Mouse (Mus musculus): ENCODE measurements around the gene Tnfrsf11a. TPM values are rescaled to one million over a fixed set of nuclear protein-coding genes. Genes with fewer than 3 reads are reported as not detected.

The Tnfrsf11a gene
- polyA plus RNA-seq, 1 experiment from 2014 or later, result 0.61 TPM

DNA sequence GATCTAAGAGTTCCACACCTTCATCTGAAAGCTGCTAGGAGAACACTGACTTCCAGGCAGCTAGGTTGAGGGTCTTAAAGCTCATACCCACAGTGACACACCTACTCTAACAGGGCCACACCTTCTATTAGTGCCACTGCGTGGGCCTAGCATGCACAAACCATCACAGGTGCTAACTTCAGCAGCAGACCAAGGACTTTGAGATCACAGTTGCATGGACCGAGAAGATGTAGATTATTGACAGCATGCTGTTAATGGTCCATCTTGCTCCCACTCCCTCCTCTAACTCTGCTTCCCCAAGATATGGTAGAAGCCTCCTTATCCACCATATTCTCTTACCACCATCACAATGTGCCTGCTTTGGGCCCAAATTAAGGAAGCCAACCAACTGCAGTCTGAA lies 79.2 kb downstream of the Tnfrsf11a start:
- H3K4me3 ChIP-seq (replicated peaks; ENCODE audit: low read depth, low read length), result no peak overlapping the region
- H3K27ac ChIP-seq (replicated peaks; ENCODE audit: low read depth, low read length), result no peak overlapping the region
- H3K4me1 ChIP-seq (ENCODE audit: control insufficient read depth, insufficient read depth, low read length), result no peaks in the 10 kb centered on the region
- no peak overlapping the region for H3K4me2 ChIP-seq (ENCODE audit: low read length)
- 97% methylated on average over 2 of the region's 2 CpGs for whole genome bisulfite sequencing
- no peaks in the 10 kb centered on the region for H3K27me3 ChIP-seq (ENCODE audit: control insufficient read depth, insufficient read depth, low read length)
- H3K36me3 ChIP-seq (ENCODE audit: control insufficient read depth, insufficient read depth, low read length), result no peaks in the 10 kb centered on the region
- H3K9me3 ChIP-seq (ENCODE audit: control insufficient read depth, low read length), result no peaks in the 10 kb centered on the region
- no peak overlapping the region for H3K9ac ChIP-seq (replicated peaks; ENCODE audit: low read length)
- DNase-seq, result no peak
- ATAC-seq (ENCODE audit: low FRiP score, low TSS enrichment), result no peak

DNA sequence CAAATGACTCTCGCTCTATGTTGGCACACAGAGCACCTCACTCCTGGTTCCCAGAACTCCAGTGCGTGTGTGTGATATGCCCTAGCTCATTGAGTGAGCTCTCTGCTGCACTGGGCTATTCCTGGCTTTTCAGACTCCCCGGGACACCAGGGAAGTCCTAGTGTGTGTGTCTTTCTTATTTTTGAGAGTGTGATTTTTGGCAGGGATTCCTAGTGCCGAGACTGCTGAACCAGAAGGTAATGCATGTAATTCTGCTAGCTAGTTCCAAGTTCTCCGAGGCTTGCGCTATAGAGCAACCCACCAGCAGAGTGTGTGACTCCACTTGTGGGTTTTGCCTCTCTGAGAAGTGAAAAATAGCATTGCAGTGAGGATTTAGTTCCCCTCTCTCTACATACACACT lies 96.1 kb downstream of the Tnfrsf11a start:
- ATAC-seq (ENCODE audit: low FRiP score, low TSS enrichment), result no peak
- H3K4me1 ChIP-seq (ENCODE audit: control insufficient read depth, insufficient read depth, low read length), result no peaks in the 10 kb centered on the region
- DNase-seq, result no peak

DNA sequence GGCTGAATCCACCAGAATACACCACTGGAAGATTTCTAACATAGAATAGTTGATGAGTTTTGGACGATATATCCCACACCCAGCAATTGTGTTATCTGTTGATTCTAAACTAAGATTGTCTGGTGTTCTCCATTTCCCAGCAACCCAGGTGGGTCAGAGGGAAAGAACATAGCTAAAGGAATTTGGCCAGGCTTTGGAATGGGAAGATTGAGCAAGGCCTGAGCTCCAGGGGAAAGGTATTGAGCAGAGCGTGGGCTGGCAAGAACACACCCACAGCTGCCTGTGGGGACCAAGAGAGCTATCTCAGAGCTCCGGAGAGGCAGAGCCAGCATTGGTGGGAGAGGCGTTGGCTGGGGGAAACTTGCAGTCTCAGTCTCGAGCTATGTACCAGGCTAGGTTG lies 97.3 kb downstream of the Tnfrsf11a start:
- Histone ChIP-seq H3K4me2 (ENCODE audit: low read length) (no peak overlapping the region), H3K9ac (replicated peaks; ENCODE audit: low read length) (no peak overlapping the region), H3K9me3 (ENCODE audit: control insufficient read depth, low read length) (no peaks in the 10 kb centered on the region), H3K4me1 (ENCODE audit: control insufficient read depth, insufficient read depth, low read length) (no peaks in the 10 kb centered on the region), H3K27ac (replicated peaks; ENCODE audit: low read depth, low read length) (no peak overlapping the region), H3K36me3 (ENCODE audit: control insufficient read depth, insufficient read depth, low read length) (no peaks in the 10 kb centered on the region), H3K27me3 (ENCODE audit: control insufficient read depth, insufficient read depth, low read length) (no peaks in the 10 kb centered on the region), H3K4me3 (replicated peaks; ENCODE audit: low read depth, low read length) (no peak overlapping the region)
- ATAC-seq (ENCODE audit: low FRiP score, low TSS enrichment) (no peak), DNase-seq (no peak)
- WGBS, result 86% methylated on average over 5 of the region's 5 CpGs

More for the DNA sequence above, 96.1 kb downstream of the Tnfrsf11a start:
- Histone ChIP-seq H3K9me3 (ENCODE audit: control insufficient read depth, low read length) (no peaks in the 10 kb centered on the region), H3K27ac (replicated peaks; ENCODE audit: low read depth, low read length) (no peak overlapping the region), H3K9ac (replicated peaks; ENCODE audit: low read length) (no peak overlapping the region), H3K4me2 (ENCODE audit: low read length) (no peak overlapping the region), H3K4me3 (replicated peaks; ENCODE audit: low read depth, low read length) (no peak overlapping the region), H3K27me3 (ENCODE audit: control insufficient read depth, insufficient read depth, low read length) (no peaks in the 10 kb centered on the region), H3K36me3 (ENCODE audit: control insufficient read depth, insufficient read depth, low read length) (no peaks in the 10 kb centered on the region)
- 91% methylated on average over 6 of the region's 6 CpGs for WGBS

DNA sequence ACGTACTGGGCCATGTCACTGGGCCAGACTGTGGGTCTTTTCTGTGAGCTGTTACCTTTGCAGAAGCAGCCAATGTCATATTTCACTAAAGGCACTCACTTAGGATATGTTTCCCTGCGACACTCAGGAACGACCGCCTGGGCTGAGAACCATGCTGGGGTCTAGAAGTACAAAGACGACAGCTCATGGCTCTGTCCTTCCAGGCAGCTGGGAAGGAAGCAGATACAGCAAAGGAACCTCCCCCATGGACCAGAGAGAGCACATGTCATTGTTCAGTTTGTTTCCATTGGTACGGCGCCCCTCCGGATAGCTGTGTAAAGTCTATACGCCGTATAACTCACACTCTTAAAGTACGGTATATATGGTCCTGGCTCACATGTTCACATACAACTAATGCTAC lies 97.9 kb downstream of the Tnfrsf11a start:
- WGBS, result 93% methylated on average over 11 of the region's 11 CpGs
- no peaks in the 10 kb centered on the region for H3K27me3 ChIP-seq (ENCODE audit: control insufficient read depth, insufficient read depth, low read length)
- no peaks in the 10 kb centered on the region for H3K36me3 ChIP-seq (ENCODE audit: control insufficient read depth, insufficient read depth, low read length)
- ATAC-seq (ENCODE audit: low FRiP score, low TSS enrichment) (no peak), DNase-seq (no peak)
- H3K4me3 ChIP-seq (replicated peaks; ENCODE audit: low read depth, low read length), result no peak overlapping the region
- no peaks in the 10 kb centered on the region for H3K4me1 ChIP-seq (ENCODE audit: control insufficient read depth, insufficient read depth, low read length)
- no peak overlapping the region for H3K4me2 ChIP-seq (ENCODE audit: low read length)
- H3K9me3 ChIP-seq (ENCODE audit: control insufficient read depth, low read length), result no peaks in the 10 kb centered on the region
- H3K9ac ChIP-seq (replicated peaks; ENCODE audit: low read length), result no peak overlapping the region
- no peak overlapping the region for H3K27ac ChIP-seq (replicated peaks; ENCODE audit: low read depth, low read length)

DNA sequence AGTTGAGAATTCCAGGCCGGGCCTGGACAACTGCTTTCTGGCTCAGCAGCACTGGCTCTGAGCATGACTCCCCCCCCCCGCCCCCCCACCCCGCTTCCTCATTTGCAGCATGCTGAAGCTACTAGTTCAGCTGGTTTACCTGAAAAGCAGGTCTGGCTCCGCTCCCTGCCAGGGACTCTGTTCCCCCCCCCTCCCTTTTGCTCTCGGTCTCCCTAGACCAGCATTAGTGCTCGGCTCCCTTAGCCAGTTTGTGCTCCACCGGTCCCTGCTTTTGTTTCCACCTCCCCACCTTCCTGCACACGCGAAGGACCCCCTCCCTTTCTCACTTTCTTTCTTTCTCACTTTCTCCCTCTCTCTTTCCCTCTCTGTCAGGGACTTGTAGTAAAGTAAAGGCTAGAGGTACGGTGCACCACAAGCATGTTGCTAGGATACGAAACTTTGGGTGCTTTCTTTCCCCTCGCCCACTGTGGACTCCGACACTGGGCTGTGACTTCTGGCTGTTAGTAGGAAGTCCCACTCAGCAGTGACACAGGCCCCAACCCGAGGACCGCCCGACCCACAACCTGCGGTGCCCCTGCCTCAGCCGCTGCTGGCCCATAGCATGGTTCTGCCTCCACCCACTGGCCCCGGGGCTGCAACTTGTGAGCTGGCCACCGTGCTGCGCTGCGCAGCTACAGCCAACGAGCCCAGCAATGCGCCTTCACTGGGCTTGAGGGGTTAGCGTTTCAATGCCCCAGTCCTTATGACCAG lies 100.2 kb downstream of the Tnfrsf11a start:
- no peaks in the 10 kb centered on the region for H3K4me1 ChIP-seq (ENCODE audit: control insufficient read depth, insufficient read depth, low read length)
- 10% methylated on average over 25 of the region's 25 CpGs for WGBS
- ATAC-seq (ENCODE audit: low FRiP score, low TSS enrichment) (peak; percentile 22; the same call in 1 of the 2 replicates), DNase-seq (peak; percentile 50)
- no peaks in the 10 kb centered on the region for H3K9me3 ChIP-seq (ENCODE audit: control insufficient read depth, low read length)
- H3K4me3 ChIP-seq (replicated peaks; ENCODE audit: low read depth, low read length), result 0 out of 2 replicates have a peak overlapping the region, but pooled peaks have one; percentile 2
- no peaks in the 10 kb centered on the region for H3K36me3 ChIP-seq (ENCODE audit: control insufficient read depth, insufficient read depth, low read length)
- H3K27ac ChIP-seq (replicated peaks; ENCODE audit: low read depth, low read length), result no peak overlapping the region
- H3K9ac ChIP-seq (replicated peaks; ENCODE audit: low read length), result no peak overlapping the region
- H3K4me2 ChIP-seq (ENCODE audit: low read length), result peak overlapping the region; percentile 43
- H3K27me3 ChIP-seq (ENCODE audit: control insufficient read depth, insufficient read depth, low read length), result no peaks in the 10 kb centered on the region

DNA sequence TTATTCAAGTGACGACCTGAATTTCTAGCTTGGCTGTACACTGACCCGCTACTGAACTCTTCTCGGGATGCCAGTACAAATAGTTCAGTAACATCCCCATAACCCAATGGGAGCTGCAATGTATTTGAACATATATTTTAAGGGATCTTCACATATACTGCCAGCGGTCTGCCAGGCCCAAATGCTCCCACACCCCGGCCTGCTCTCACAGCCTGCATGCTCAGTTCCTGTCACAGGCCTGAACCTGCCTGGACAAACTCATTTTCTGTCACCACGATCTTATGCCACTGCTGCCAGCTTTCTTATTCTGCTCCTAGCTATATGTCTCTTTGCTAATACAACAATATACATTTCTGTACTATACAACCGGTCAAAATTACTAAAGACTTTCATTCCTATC lies 100.9 kb downstream of the Tnfrsf11a start:
- Histone ChIP-seq H3K4me2 (ENCODE audit: low read length) (no peak overlapping the region), H3K9me3 (ENCODE audit: control insufficient read depth, low read length) (no peaks in the 10 kb centered on the region), H3K4me1 (ENCODE audit: control insufficient read depth, insufficient read depth, low read length) (no peaks in the 10 kb centered on the region), H3K4me3 (replicated peaks; ENCODE audit: low read depth, low read length) (no peak overlapping the region), H3K9ac (replicated peaks; ENCODE audit: low read length) (no peak overlapping the region), H3K27ac (replicated peaks; ENCODE audit: low read depth, low read length) (no peak overlapping the region), H3K36me3 (ENCODE audit: control insufficient read depth, insufficient read depth, low read length) (no peaks in the 10 kb centered on the region), H3K27me3 (ENCODE audit: control insufficient read depth, insufficient read depth, low read length) (no peaks in the 10 kb centered on the region)
- whole genome bisulfite sequencing, result 85% methylated on average over 7 of the region's 7 CpGs
- no peak for DNase-seq
- ATAC-seq (ENCODE audit: low FRiP score, low TSS enrichment), result no peak

DNA sequence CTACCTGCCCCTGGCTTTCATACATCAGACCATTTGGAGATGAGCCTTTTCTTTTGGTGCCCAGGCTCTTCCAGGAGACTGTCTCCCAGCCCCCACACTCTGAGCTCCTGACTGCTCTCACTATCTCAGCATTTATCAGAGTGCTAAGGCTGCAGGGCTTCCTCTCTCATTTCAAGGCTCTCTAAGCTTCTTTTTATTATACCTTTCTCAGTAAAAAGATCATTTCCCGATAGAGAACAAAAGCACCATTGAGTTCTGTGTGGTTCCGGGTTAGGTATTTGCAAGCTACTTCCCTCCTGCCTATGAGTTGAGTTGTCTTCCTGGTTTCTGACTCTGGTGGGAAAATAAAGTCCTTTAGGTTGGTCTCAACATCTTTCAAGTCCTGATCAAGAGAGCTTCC lies 103.0 kb downstream of the Tnfrsf11a start:
- no peak overlapping the region for H3K4me3 ChIP-seq (replicated peaks; ENCODE audit: low read depth, low read length)
- H3K4me2 ChIP-seq (ENCODE audit: low read length), result no peak overlapping the region
- ATAC-seq (ENCODE audit: low FRiP score, low TSS enrichment), result no peak
- H3K36me3 ChIP-seq (ENCODE audit: control insufficient read depth, insufficient read depth, low read length), result no peaks in the 10 kb centered on the region
- H3K4me1 ChIP-seq (ENCODE audit: control insufficient read depth, insufficient read depth, low read length), result no peaks in the 10 kb centered on the region
- no peak for DNase-seq
- H3K27me3 ChIP-seq (ENCODE audit: control insufficient read depth, insufficient read depth, low read length), result no peaks in the 10 kb centered on the region
- no peaks in the 10 kb centered on the region for H3K9me3 ChIP-seq (ENCODE audit: control insufficient read depth, low read length)
- WGBS, result 81% methylated on average over 2 of the region's 2 CpGs
- H3K27ac ChIP-seq (replicated peaks; ENCODE audit: low read depth, low read length), result no peak overlapping the region
- H3K9ac ChIP-seq (replicated peaks; ENCODE audit: low read length), result no peak overlapping the region

DNA sequence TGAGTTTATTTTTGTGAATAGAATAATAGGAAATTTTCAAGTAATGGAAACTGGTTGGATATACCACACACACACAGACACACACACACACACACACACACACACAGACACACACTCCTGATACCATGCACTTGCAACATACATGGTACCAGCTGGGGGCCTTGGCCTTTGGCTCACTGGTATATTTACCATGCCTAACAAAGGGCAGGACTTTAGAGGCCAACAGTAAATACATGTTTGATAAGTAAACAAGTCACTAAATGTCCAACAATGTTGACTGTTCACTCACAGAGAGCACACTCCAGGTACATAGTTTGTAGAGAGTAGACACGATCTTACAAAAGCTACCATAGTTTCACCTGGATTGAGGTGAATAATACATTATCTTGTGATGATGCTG lies 104.6 kb downstream of the Tnfrsf11a start:
- Histone ChIP-seq H3K4me3 (replicated peaks; ENCODE audit: low read depth, low read length) (no peak overlapping the region), H3K9me3 (ENCODE audit: control insufficient read depth, low read length) (no peaks in the 10 kb centered on the region), H3K4me2 (ENCODE audit: low read length) (no peak overlapping the region), H3K27ac (replicated peaks; ENCODE audit: low read depth, low read length) (no peak overlapping the region), H3K27me3 (ENCODE audit: control insufficient read depth, insufficient read depth, low read length) (no peaks in the 10 kb centered on the region), H3K36me3 (ENCODE audit: control insufficient read depth, insufficient read depth, low read length) (no peaks in the 10 kb centered on the region), H3K4me1 (ENCODE audit: control insufficient read depth, insufficient read depth, low read length) (no peaks in the 10 kb centered on the region), H3K9ac (replicated peaks; ENCODE audit: low read length) (no peak overlapping the region)
- DNase-seq, result no peak
- no peak for ATAC-seq (ENCODE audit: low FRiP score, low TSS enrichment)
- WGBS, result 94% methylated on average over 1 of the region's 1 CpGs

DNA sequence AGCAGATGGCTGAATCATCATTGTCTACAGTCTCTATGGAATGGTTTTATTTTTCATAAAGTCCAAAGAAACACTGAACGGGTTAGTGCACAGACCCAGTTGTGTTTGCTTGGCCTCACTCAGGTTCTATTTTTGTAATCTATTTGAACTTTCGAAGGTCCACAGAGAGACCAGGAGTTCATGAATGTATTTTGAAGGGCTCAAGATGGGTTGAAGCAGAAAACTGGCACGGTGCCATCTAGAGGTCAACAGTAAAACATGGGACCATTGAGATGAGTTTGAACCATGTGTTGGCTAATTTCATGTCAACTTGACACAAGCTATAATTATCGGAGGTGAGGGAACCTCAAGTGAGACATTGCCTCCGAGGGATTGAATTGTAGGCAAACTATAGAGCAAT lies 105.1 kb downstream of the Tnfrsf11a start:
- no peak for DNase-seq
- no peak overlapping the region for H3K9ac ChIP-seq (replicated peaks; ENCODE audit: low read length)
- no peak overlapping the region for H3K4me3 ChIP-seq (replicated peaks; ENCODE audit: low read depth, low read length)
- no peaks in the 10 kb centered on the region for H3K27me3 ChIP-seq (ENCODE audit: control insufficient read depth, insufficient read depth, low read length)
- H3K9me3 ChIP-seq (ENCODE audit: control insufficient read depth, low read length), result no peaks in the 10 kb centered on the region
- no peak overlapping the region for H3K4me2 ChIP-seq (ENCODE audit: low read length)
- no peak for ATAC-seq (ENCODE audit: low FRiP score, low TSS enrichment)
- no peak overlapping the region for H3K27ac ChIP-seq (replicated peaks; ENCODE audit: low read depth, low read length)
- no peaks in the 10 kb centered on the region for H3K36me3 ChIP-seq (ENCODE audit: control insufficient read depth, insufficient read depth, low read length)
- WGBS, result 81% methylated on average over 5 of the region's 5 CpGs
- no peaks in the 10 kb centered on the region for H3K4me1 ChIP-seq (ENCODE audit: control insufficient read depth, insufficient read depth, low read length)

All from midbrain, embryonic 14.5 days (tissue).